Mouse (Mus musculus) 3134 (cell line): ENCODE measurements around the gene Cpd.
A peak's percentile ranks its signal among the peaks of the same experiment; 100 is the strongest.

ENCODE experiments used
- DNase-seq: peaks from one replicate; pipeline ENCODE4 v3.0.0-alpha.2; 2011; ENCODE audit warnings: low spot score; ENCODE audit not compliant: insufficient read length; ENCODE audit errors: extremely low read depth

Gene Cpd

GRCm38 (mm10) chr11:76797236-76797635 lies 49.6 kb downstream of the Cpd start:
- no peak for DNase-seq

DNA sequence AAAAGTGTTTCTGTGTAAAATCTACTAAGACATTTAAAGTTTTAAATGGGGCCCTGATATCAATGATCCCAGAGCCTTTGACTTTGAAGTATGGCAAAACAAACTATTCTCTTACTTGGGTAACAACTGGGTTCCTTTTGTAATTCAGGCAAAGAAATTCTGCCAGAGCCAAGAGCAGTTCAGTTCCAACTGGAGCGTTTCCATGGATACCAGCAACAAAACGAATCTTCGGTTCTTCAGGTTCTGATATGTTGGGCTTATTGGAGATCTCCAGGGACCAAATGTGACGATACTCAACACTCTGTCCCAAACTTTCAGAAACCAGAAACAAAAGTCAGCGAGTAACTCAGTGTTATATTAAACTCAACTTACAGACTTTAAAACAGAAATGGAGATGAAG lies 51.5 kb downstream of the Cpd start:
- DNase-seq: no peak

DNA sequence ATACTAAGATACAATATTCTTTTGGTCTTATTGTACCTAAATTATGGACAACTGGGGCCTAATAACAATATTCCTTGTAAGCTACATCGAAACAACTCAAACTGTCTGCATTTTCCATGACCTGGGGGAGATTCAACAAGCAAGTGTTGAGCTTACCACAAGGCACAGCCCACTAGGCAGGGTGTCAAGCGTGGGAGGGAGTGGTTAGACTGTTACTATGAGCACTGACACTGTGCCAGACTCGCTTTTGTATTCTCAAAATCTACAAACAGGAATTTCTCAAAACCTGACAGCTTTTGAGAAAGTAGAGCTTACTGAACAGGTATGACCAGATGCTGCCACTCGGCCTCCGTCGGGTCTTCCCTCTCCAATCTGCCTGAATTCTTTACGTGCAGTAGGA lies 55.5 kb downstream of the Cpd start:
- no peak for DNase-seq

DNA sequence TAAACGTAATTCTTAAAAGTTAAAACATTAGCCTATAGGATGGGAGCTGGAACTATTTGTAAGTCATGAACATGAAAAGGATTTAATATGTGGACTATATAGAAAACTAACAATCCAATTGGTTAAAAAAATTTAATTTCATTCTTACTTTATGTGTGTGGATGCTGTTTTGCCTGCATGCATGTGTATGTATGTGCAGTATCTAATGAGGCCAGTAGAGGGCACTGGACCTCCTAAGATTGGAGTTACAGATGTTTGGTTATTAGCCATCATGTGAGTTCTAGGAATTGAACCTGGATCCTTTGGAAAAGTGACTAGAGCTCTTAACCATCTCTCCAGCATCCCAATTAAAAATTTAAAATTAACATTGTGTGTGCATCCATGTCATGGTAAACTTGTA lies 57.6 kb downstream of the Cpd start:
- peak; percentile 14 for DNase-seq

- DNase-seq: no peak
Measured at GRCm38 (mm10) chr11:76775533-76775932, 71.3 kb downstream of the Cpd start.

GRCm38 (mm10) chr11:76773811-76774210 lies 73.0 kb downstream of the Cpd start:
- no peak for DNase-seq

DNA sequence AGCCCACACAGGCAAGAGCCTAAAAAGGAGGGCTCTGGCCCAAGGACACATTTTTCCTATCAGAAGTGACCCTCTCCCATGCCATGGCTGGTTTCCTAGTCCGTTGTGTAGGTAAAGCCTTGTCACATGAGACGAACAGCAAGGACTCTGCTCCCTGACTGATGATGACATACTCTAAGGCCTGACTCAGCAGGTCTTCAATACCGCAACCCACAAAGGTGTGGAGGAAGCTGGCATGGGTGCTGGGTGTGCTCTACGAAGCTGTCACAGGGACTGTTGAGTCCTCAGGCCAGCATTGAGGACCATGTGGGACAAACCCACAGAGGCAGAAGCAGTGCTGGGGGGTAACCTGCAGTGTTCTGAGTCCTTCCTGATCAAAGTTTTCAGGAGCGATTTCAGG lies 76.3 kb downstream of the Cpd start:
- no peak for DNase-seq

- no peak for DNase-seq
Measured at GRCm38 (mm10) chr11:76763741-76764122, 83.1 kb downstream of the Cpd start.

DNA sequence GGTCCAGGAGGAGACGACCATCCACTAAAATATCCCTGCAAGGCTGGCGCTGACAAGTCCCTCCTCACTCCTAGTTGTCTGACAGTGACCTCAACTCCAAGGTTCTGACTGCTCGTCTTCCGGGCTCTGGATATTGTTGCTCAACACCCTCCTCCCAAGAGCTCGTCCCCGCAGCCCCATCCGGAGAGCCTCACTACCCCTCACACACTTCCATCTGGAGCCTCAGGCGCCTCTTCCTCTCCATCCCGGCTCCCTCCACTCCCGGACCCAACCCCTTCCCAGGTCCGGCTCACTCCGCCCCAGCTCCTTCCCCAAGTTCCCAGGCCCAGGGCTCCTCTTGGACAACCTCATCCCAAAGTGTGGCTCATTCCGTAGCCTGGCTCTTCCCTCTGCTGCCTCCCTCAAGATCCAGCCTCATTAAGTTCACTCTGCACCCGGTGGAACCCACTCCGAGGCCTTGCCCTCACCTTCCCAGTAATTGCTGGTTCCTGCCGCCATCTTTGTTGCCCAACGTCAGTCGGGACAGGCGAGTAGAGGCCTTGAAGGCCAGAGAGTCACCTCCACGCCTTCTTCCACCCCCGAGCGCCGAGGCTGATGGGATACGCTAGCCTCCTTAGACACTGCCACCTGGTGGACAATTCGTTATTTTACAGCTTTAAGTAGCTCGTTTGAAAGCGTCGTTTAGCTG lies 83.6 kb downstream of the Cpd start, which contains the start of gene Gosr1:
Gene Gosr1 (minus strand): TSS at position 527 of the 688 bp plus-strand sequence.
- DNase-seq: peak; percentile 83

DNA sequence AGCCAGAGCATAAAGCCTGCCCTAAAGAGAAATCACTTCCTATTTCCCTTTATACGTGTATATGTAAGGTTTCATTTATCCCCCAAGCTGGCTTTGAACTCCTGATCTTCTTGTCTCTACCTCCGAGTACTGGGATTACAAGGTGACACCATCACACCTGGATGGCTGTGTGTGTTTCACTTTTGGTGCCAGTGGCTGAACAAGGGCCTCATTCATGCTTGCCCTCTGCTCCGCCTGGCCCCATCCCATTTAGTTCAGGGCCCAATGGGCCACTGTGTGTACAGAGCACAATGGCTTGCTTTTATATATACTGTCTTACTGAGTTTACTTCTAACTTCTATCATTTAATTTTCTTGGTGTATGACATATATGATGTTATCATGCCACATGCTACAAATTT lies 94.5 kb downstream of the Cpd start:
- DNase-seq: no peak

- no peak for DNase-seq
Measured at GRCm38 (mm10) chr11:76748819-76749218, 98.0 kb downstream of the Cpd start.

GRCm38 (mm10) chr11:76745921-76746320 lies 100.9 kb downstream of the Cpd start:
- DNase-seq: no peak

- DNase-seq: no peak
Measured at GRCm38 (mm10) chr11:76744550-76744949, 102.3 kb downstream of the Cpd start.

GRCm38 (mm10) chr11:76742511-76742910 lies 104.3 kb downstream of the Cpd start:
- no peak for DNase-seq

DNA sequence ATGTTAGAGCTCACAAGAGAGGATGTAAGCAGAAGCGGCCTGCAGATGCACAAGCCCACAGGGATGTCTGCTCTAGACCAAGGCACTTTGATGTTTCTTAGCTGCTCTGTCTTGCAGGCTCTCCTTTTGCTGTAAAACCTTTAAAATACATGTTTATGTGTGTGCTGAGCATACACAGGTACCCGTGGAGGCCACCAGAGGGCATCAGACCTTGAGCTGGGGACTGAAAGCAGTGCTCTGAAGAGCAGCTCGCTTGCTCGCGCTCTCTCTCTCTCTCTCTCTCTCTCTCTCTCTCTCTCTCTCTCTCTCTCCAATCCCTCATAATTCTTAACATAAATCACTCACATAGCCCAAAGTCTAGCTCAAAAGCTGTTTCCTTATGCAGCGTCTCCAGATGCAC lies 107.7 kb downstream of the Cpd start:
- no peak for DNase-seq

DNA sequence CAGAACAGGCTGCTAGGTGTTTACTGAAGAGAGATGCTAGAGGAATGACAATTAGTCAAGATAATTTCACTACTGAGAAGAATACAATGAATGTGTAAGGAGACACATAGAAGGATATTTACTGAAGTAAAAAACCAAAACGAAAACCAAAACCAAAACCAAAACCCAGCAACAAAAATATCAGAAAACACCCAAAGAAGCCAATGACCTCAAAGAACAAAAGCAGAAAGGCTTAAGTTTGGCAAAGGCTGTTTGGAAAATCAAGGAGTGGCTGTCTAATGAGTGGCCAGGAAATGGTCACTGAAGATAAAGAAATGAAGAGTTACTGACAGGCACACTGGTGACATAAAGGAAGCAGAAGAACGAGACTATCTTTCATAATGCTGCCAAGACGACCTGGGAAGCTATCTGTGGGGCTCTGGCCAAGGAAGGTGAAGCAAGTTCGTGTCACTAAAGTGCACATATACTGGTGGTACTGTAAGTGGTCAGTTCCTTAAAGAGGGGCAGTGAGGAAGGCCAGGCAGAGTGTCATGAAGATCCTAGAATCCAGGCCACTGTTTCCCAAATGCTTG lies 111.0 kb downstream of the Cpd start:
- DNase-seq: no peak

- DNase-seq: no peak
Measured at GRCm38 (mm10) chr11:76734560-76734959, 112.3 kb downstream of the Cpd start.

- no peak for DNase-seq
Measured at GRCm38 (mm10) chr11:76730650-76731049, 116.2 kb downstream of the Cpd start.
